Mouse (Mus musculus): ENCODE measurements around the gene Ptrh1.

- TF ChIP-seq CTCF (IDR thresholded peaks at IDR 0.05; ENCODE audit: low read depth) (peak; percentile 86), EP300 (IDR thresholded peaks at IDR 0.05; ENCODE audit: low read depth) (no peak)
These were observed 3.5 kb downstream of the Ptrh1 start for GRCm38 (mm10) chr2:32779131-32779530.
